Mouse (Mus musculus) myocyte (in vitro differentiated cells): Measurements from ENCODE around the gene Stard3nl.

ENCODE experiments used
- CEBPB ChIP-seq: IDR thresholded peaks from 2 replicates; pipeline ENCODE4 v1.6.1; 2011; ENCODE audit warnings: mild to moderate bottlenecking, moderate library complexity; ENCODE audit not compliant: poor library complexity, insufficient read depth, severe bottlenecking
- MAX ChIP-seq: IDR thresholded peaks from one replicate; pipeline ENCODE4 v1.6.1; 2011; ENCODE audit warnings: low read depth, mild to moderate bottlenecking, control low read depth
- MYOD1 ChIP-seq, 3 experiments: IDR thresholded peaks; one replicate each; pipeline ENCODE4 v1.6.1; 2011; ENCODE audit warnings: control low read depth in 2 of 3, low read depth in 2 of 3, mild to moderate bottlenecking in 2 of 3, moderate library complexity in 1 of 3; ENCODE audit not compliant: insufficient read length in 2 of 3, control insufficient read depth in 1 of 3
- POLR2A ChIP-seq: IDR thresholded peaks from one replicate; pipeline ENCODE4 v1.6.1; 2011; ENCODE audit warnings: low read depth, mild to moderate bottlenecking, control low read depth, moderate library complexity; ENCODE audit not compliant: insufficient read length
- POLR2AphosphoS2 ChIP-seq: IDR thresholded peaks from one replicate; pipeline ENCODE4 v1.6.1; 2011; ENCODE audit warnings: low read depth, control low read depth; ENCODE audit not compliant: insufficient read length
- SRF ChIP-seq: IDR thresholded peaks from one replicate; pipeline ENCODE4 v1.6.1; 2011; ENCODE audit warnings: low read depth; ENCODE audit not compliant: control insufficient read depth, insufficient read length
- TCF3 ChIP-seq: IDR thresholded peaks from one replicate; pipeline ENCODE4 v1.6.1; 2011; ENCODE audit warnings: low read depth, control low read depth; ENCODE audit not compliant: insufficient read length

DNA sequence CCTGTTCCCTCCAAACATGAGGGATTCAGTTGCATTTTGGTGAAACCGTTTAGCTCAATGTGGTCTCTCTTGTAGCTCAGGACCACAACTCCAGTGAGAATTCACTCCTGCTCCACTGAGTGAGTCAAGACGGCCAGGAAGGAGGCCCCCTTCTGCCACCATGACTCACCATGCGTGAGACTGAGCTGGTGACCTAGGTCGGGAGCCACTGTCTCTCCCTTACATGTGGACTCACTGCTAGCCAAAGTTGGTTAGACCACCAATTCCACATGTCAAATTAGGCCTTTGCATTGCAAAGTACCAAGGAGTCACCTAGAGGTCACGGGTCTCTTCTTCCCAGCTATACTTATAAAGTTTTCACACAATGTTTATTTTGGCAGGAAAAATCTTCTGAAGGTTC lies 16.3 kb upstream of the Stard3nl start:
- TF ChIP-seq SRF (no peak), POLR2A (no peak), MAX (no peak), POLR2AphosphoS2 (no peak), MYOD1 (IDR thresholded peaks at IDR 0.05; ENCODE audit: control insufficient read depth in 1 of 3, insufficient read length in 2 of 3, low read depth in 2 of 3) (no peak), CEBPB (no peak), TCF3 (no peak)
